Mouse (Mus musculus): ENCODE data around the gene Amigo3.

GRCm38 (mm10) chr9:108080168-108080567 lies 27.2 kb downstream of the Amigo3 start, which contains the start of gene Mst1:
- TF ChIP-seq CTCF (IDR thresholded peaks at IDR 0.05; ENCODE audit: extremely low read depth, insufficient read depth, low read length) (no peak), POLR2A (IDR thresholded peaks at IDR 0.05; ENCODE audit: extremely low read depth, insufficient read depth, low read length) (no peak)
